Mouse (Mus musculus) natural killer cell, adult 2 months (primary cell): Measurements from ENCODE around the gene Gm20388.

Source experiments
- DNase-seq, 2 experiments: peaks; one replicate each; pipeline ENCODE4 v3.0.0; 2022; ENCODE audit warnings: low spot score in 2 of 2

Gm20388 gene

DNA sequence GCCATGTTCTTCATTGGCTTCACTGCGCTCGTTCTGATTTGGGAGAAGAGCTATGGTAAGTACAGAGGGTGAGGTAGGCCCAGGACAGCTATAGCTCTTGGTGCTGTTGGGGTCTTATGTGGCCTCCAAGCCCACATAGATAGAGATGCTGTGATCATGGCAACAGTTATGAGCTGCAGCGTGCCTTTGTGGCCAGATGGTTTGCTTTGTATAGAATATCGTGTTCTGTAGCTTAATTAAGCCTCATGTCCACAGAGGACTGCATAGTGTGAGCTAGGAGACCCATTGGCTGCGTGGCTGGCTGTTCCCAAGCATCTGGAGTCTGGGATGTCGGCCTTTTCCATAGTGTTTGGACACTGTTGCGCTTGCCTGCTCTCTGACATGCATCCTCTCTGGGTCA lies 762.7 kb downstream of the Gm20388 start:
- DNase-seq: no peak

DNA sequence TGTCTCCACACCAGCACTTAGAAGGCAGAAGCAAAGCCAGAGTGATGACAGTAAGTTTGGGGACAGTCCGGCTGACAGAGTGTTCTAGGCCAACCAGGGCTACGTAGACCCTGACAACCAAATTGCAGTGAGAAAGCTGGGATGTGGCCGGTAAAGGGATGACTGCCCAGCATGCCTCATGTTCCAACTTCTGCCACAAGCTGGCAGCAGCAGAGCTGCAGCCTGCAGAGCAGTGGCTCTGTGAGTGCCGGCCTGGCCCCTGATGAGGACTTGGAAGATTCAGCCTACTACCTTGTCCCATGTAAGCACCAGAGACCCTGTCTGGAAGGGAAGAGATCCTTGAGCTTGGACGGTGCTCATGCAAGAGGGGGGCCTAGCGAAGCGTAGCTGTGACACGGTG lies 765.1 kb downstream of the Gm20388 start:
- DNase-seq: no peak

DNA sequence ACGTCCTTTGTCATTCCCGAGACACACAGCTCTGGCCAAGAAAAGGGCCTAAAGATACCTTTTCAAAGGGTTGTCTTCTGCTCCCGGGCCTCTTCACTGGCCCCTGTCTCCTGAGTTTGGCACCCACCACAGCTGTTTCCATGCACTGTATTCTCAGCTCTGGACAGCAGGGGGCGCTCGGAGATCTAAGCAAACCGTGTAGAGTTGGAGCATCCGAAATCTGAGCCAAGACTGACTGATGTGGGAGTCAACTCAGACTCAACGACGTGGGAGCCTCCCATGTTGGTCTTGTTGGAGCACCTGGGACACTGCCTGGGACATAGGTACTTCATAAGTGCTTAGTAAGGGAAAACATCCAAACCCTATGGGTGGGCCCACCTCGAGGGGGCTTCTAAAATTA lies 767.8 kb downstream of the Gm20388 start:
- peak; percentile 77 to 81 for DNase-seq

DNA sequence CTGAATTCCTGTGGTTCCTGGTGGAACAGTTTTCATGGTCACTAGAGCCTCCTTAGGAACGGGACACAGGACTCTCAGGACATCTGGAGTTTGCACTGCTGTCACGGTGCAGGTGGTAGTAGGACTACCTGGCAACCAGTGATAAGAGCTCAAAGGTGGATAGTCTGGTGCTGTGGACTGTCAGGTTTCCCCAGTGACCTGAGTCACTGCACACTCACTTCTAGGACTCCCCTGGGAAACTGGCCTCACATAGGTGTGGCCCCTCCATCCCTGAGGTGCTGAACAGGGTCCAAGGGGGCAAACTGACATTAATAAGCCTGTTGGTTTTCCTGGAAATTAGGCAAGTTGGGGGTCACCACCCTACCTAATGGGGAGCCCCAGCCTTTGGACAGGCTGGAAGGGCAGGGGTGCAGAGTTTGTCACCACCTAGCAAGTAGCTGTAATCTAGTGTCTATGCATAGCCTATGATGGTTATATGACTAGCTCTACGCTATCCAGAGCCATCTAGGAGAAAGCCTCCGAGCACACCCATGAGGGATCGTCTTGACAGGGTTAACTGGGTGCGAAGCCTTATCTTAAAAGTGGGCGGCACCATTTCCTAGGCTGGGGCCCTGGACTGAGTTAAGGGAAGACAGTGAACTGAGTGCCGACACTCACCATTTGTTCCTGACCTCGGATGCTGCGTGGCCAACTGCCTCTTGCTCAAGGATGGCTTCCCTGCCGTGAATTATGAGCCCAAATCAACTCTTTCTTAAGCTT lies 769.2 kb downstream of the Gm20388 start:
- no peak for DNase-seq

DNA sequence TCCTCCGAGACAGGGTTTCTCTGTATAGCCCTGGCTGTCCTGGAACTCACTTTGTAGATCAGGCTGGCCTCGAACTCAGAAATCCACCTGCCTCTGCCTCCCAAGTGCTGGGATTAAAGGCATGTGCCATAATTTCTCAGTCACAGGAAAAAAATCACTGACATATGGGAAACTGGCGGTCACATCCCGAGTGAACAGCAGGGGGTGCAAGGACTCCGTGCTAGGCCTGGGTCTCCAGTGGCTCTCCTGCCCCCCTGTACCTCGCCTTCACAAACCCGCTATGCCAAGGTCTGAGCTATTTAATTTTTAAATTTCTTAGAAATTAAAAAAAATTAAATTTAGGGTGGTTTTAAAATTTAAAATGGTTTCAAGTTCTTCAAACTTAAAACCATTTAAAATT lies 769.8 kb downstream of the Gm20388 start:
- peak; percentile 39 to 57 for DNase-seq

DNA sequence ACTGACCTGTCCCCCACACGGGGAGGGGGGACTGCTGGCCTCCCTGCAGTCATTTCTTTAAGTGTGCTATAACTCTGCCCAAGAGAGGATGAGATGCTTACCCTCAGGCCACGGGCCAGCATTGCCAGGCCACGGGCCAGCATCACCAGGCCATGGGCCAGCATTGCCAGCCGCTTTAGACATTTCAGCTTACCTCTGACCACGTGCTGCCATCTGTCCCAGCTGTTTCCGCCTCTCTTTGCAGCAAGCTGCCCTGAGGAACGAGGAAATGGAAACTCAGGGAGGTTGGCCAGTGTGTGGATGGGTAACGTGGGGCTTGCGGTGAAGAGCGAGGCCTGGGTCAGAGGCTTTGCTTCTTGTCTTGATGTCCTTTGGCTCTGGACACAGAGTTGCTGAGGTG lies 770.5 kb downstream of the Gm20388 start:
- peak in 1 of 2 experiments; percentile 32 for DNase-seq

DNA sequence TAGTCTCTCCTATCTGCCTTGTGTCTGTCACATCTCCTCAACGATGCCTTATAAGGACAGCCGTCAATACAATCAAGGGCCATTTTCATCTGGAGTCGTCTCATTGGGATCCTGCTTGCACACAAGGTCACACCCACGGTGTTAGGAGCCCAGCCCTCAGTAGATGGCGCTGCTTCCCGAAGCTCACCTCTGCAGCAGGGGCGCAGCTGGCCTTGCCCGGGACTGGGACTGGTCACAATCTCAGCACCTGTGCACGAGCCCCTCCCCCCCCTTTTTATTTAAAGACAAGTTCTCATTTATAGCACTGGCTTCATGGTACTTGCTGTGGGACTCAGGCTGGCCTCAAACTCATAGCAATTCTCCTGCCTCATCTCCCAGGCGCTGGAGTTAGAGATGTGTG lies 773.0 kb downstream of the Gm20388 start:
- DNase-seq: peak; percentile 78 to 86

DNA sequence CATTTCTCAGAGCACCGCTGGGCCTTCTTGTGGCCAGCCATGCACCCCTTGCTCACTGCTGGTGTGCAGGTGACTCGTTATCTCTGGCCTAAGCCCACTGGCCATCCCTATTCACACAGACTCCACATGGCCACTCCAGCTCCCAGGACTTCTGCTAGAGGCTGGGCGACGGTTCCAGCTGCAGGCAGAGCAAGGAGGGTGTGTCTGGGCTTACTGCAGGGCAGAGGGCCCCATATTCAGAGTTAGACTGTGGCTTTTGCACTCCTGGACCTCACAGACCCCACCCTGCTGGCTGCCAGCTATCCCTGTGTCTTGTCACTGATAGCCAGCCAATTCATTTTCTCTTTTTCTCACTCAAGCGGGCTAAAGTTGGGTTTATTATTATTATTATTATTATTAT lies 773.4 kb downstream of the Gm20388 start:
- no peak for DNase-seq

DNA sequence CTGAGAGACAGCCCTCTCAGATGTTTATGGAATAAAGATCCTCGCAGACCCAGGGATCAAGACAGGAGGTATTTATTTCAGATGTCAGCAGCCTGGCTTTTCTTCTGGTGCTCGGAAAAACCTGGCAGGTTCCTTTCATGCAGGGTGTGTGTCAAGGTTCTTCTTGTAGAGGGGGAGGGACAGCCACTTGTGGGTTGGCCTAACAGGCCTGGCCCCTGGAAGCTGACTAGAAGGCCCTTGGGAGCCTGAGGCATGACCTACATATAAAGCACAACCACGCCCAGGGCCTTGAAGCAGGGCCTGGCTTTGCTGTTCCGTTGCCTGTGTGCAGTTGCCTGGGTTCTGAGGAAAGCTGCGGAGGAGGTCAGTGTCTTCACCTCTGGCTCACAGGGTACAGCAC lies 774.5 kb downstream of the Gm20388 start:
- DNase-seq: no peak

DNA sequence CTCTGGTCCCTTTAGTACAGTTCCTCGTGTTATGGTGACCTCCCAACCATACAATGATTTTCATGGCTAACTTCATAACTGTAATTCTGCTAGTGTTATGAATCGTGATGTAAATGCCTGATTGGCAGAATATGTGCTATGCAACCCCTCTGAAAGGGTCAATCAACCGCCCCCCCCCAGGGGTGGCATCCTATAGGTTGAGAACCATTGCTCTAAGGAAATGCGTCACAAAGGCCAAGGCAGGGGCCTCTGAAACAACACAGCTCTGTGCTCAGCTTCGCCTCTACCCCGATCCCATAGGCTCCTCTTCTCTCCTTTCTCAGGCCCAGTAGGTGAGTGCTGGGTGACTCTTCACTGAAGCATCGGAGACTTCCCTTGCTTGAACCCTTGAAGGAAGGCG lies 775.0 kb downstream of the Gm20388 start:
- DNase-seq: no peak

DNA sequence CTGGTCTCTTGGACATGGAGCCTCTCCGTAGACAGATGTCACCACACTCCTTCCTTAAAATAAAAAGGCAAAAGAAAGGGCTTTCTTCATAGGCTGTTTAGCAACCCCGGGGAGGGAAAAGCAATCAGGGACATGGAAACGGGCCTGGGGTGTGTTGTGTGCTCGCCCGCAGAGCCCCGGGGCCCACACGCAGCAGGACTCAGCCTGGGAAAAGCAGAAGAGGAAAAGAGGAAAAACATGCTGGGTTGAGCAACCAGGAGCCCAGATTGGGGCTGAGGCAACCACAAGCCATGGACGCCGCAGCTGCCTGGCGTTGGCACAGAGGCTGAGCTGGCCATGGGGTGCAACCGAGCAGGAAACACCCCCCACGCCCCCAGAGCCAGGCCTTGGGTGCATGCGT lies 775.4 kb downstream of the Gm20388 start:
- no peak for DNase-seq

DNA sequence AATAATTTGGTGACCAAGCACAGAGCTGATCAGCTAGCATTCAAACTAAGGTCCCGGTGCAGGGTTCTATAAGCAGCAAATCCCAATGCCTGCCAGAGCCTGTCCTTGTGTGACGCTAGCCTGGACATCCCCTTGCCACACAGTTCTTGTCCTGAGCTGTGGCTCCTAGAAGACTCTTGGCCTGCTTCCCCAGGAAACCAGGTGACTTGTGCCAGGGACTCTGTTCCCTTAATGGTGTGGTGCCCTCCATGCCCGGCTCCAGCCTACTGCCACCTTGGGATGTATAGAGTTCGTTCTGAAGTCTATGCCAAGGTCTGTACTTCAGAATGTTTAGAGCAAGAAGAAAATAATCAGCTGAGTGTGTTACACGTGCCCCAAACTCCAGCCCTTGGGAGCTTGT lies 775.9 kb downstream of the Gm20388 start:
- DNase-seq: no peak

DNA sequence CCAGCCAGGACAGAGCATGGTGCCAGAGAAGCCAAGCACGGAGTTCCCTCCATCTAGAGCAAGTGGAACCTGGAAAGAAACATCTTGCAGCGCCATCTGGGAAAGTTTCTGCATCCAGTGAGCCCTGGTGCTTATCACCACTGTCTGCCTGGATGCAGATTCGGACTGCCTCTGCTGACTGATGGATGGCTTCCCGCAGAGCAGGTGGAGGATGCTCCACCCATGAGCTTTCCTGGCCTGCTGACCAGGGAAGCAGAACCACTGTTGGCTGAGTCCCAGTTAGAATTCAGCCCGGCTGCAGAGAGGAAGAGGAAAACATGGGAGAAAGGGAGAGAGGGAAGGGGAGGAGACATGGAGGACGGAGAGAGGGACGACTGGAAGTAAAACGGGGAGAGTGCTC lies 777.1 kb downstream of the Gm20388 start:
- DNase-seq: no peak

DNA sequence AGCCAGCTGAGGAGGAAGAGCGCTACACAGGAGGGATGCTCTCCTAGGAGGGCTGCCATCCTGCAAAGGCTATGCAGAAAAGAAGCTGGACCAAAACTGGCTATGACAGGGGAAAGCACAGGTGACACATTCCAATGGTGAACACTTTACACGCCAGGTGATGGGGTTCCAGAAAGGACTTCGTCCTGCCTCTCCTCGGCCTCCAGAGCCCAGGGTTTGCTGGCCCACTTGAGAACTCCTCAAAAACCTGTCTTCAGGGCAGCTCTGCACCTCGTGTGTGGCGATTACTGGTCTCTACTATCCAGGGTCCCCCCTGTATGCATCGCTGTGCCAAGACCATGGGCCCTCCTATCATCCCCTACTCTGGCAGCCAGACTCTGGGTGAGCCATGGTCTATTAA lies 777.9 kb downstream of the Gm20388 start:
- no peak for DNase-seq

DNA sequence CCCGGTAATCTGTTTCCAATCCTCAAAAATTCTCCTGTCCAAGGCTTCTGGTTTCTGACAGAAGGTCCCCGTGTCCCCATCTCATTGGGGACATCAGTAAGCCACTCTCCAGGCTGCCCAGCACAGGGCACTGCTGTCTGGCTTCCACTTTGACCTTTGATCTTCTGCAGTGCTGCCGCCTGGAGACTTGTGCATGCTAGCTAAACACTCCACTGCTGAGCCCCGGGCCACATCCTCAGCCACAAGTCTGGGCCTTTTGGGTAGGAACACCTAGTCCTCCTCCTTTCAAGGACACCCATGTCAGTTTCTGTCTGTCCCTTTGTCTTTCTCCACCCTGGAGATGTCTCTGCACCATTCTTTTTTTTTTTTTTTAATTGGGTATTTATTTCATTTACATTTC lies 782.3 kb downstream of the Gm20388 start:
- DNase-seq: no peak

DNA sequence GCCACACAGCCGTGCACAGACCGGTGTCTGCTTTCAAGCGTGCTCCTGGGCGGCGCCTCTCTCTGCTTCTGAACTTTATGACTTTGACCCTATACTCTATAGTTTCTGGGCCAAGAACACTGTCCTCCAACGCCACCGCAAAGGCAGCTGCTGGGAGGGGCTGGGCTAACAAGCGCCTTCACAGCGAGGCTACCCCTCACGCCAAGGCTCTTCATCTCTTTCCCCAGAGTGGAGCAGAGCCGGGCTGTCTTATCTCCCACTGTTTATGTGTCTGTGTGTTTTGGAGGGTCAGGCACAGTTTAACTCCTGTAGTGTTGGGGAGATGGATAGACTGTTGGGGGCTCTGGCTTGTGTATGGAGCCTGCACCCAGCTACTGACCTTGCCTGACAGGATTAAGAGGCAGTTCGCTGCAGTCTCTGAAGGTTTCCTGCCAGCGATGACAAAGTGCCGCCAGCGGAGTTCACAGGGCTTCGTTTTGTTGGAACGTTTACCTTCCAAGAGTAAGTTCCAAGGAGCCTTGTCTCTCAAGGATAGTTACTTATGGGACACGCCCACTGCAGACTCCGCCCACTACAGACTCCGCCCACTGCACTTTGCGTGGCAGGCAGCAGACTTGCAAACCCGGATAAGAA lies 783.3 kb downstream of the Gm20388 start:
- no peak for DNase-seq

DNA sequence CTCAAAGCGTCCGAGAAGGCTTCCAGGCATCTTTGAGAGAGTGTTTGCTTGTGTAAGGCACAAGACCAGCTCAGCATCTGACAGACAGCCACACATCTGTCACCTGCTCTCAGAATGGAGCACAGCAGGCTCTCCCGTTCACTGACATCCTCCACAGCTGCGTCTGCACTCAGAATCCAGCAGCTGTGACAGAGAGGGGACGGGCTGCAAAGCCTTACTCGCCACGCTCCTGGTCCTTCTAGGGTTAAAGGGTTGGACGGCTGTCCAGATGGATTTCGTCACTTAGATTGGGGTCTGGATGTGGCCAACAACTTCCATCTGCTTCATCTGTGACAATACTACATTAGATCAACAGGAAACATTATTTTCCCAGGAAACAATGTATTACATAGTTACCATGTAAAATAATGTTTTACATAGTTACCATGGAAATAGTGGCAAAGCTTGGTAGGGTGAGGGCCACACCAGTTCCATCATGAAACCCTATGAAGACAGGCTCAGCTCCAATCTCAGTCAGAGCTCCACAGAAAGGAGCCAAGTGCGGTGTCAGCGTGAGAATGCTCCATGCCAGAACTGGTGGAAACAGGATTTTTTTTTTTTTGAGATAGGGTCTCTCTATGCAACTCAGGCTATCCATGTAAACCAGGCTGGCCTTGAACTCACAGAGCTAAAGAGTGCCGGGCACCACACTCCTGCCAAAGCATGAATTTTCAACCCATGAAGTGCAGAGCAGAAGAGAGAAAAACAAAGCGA lies 785.9 kb downstream of the Gm20388 start:
- DNase-seq: no peak

DNA sequence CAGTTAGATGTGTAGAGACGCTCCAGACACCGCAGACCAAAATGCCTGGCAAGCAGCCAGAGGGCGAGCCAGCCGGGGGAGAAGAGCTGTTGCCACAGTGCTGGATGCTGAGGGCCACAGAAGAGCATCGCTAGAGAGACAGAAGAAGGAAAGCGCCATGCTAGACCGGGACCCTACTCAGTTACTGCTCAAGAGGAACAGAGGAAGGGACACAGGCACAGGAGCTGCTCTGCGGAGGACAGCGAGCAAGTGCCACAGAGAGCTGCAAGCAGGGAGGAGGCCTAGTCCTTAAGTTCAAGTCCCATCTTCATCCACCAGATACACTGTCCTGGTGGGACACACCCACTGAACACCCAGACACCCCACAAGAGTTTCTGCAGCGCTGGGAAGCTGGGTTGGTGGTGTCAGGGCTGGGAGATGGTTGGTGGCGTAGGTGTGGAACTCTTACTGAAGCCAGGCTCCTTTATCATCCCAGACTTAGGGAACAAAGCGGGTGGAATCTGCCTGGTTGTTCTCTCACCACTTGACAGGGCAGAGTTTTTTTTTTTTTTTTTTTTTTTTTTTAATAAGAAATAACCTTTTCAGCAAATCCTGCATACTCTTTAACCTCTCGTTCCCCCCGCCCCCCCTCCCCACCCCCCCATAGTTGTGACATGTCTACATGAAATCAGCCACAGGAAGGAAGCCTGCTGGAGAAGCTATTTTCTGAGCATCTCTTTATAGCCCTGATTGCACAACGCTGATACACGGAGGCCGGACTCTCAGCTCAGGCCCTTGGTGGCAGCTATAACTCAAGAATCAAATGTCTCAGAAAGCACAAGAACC lies 786.7 kb downstream of the Gm20388 start:
- DNase-seq: peak; percentile 67 to 80

DNA sequence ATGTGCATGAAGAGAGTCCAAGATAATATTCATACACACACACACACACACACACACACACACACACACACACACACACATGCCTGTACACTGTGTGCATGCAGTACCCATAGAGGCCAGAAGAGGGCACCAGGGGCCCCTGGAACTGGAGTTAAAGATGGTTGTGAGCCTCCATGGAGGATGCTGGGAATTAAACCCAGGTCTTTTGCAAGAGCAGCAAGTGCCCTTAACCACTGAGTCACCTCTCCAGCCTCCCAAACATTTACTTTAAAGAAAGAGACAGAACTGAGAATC lies 787.3 kb downstream of the Gm20388 start:
- DNase-seq: peak in 1 of 2 experiments; percentile 49

DNA sequence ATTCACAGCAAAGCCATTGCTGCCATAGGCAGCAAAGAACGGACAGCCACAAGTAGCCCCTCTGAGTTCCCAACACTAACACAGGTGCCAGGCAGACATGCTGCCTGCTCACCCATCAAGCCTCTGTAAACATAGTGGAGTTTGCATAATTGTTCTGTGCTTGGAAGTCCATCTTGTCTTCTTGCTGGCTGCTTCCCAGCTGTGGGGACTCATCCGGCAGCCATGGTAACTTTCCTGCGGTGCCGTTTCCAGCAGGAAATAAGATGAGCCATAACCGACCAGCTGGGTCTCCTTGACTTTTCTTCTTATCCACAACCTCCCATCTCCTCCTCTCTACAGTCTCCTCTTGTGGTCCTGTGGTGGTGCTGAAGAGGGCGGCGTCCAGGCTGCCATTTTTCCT lies 787.8 kb downstream of the Gm20388 start:
- no peak for DNase-seq

DNA sequence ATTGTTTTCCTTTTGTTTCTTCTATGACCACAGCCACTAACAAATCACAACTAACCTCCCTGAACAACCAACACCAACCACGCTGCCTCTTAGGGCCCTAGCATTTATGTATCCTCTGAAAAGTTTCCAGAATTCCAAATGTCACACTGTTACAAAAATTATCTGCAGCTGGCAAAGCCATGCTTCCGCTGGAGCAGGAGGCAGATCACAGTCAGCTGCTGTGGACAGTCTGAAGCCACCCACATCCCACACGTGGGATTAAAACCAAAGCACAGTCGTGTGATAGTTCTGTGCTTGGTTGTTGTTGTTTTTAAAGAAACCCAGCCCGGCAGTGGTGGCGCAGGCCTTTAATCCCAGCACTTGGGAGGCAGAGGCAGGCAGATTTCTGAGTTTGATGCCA lies 788.4 kb downstream of the Gm20388 start:
- no peak for DNase-seq

DNA sequence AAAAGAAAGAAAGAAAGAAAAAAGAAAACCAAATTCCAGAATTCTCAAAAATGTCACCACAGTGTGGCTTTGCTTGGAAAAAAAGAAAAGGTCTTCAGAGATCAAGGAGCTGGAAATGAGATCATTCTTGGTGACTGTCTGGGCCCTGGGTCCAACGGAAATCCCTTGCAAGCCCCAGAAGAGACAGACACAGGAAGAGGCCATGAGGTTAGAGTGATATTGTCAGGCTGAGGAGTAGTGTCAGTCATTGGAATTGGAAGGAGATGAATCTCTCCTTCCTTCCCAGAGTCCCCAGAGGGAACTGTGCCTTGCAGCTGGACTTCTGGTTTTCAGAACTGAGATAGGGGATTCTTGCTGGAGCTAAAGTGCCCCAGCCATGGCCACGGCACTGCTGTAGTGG lies 788.9 kb downstream of the Gm20388 start:
- DNase-seq: no peak
